Mouse (Mus musculus) gastrocnemius, adult 8-10 months (tissue): ENCODE data around the gene Dhx35. TPM values are rescaled to one million over a fixed set of nuclear protein-coding genes. Genes with fewer than 3 reads are reported as not detected.

ENCODE experiments used
- DNase-seq, 2 experiments: peaks; one replicate each; pipeline ENCODE4 v3.0.0; 2022; ENCODE audit warnings: low spot score in 2 of 2
- total RNA-seq, 4 experiments: library from RNA; stranded (reverse); gene quantifications; 2 replicates each; pipeline ENCODE4 v1.2.4; 2022

Dhx35 gene
- total RNA-seq, 4 experiments from 2014 or later, result 6.8 to 13.9 (median 8.7) TPM

DNA sequence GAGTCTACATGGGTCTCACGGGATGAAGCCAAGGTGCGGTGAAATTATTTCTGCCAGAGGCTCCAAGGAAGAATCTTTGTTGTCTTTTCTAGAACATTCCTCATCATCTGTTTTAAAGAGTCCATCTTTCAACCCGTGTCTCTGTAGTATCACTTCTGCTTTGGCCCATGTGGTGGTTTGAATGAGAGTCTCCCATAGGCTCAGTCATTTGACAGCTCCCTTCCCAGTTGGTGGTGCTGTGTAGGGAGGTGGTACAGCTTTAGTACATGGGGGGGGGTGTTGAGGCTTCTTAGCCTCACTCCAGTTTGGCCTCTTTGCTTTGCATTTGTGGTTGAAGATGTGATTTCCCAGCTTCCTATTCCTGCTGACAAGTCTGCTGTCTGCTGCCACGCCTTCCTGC, 96.7 kb downstream of the Dhx35 start:
- DNase-seq, result no peak

GRCm38 (mm10) chr2:158893171-158893853, 98.7 kb downstream of the Dhx35 start:
- DNase-seq, result no peak

GRCm38 (mm10) chr2:158898469-158899196, 104.0 kb downstream of the Dhx35 start:
- DNase-seq, result no peak

Other genes starting within 250 kb of the Dhx35 start
- not detected for gene Slc32a1, start 184.0 kb upstream of the Dhx35 start, total RNA-seq
- gene Actr5, start 169.9 kb upstream of the Dhx35 start, total RNA-seq, result 1 to 10 TPM; 2.3 to 3.8 (median 3.2) TPM
- gene Ppp1r16b, start 129.4 kb upstream of the Dhx35 start, total RNA-seq, result 1 to 10 TPM; 2.4 to 3.0 (median 2.7) TPM
- 1 to 10 TPM in 3 of 4 experiments, under 1 TPM in 1; 0.94 to 4.2 (median 2.6) TPM for gene Fam83d, start 26.7 kb upstream of the Dhx35 start, total RNA-seq